Mouse (Mus musculus) forebrain, embryonic 13.5 days (tissue): Measurements from ENCODE around the gene Kcnip4. TPM values are rescaled to one million over a fixed set of nuclear protein-coding genes. Genes with fewer than 3 reads are reported as not detected.

Source experiments
- ATAC-seq: fragments of 200-750 bp; cut with Nextera tagmentation; 2 replicates; pipeline ENCODE4 v1.8.0; 2017
- H3K27ac ChIP-seq: fragments of 300-500 bp; sonication (generic); 2 replicates; pipeline ENCODE4 v1.5.1; 2015; ENCODE audit warnings: inconsistent platforms, mild to moderate bottlenecking, moderate library complexity
- H3K27me3 ChIP-seq: fragments of 300-500 bp; sonication (generic); 2 replicates; pipeline ENCODE4 v1.6.1; 2015; ENCODE audit warnings: mild to moderate bottlenecking, inconsistent platforms
- H3K36me3 ChIP-seq: fragments of 300-500 bp; sonication (generic); 2 replicates; pipeline ENCODE4 v1.6.1; 2015; ENCODE audit warnings: mild to moderate bottlenecking, inconsistent platforms; ENCODE audit not compliant: poor library complexity, severe bottlenecking
- H3K4me1 ChIP-seq: fragments of 300-500 bp; sonication (generic); 2 replicates; pipeline ENCODE4 v1.6.1; 2015; ENCODE audit warnings: inconsistent platforms
- H3K4me2 ChIP-seq: fragments of 300-500 bp; sonication (generic); 2 replicates; pipeline ENCODE4 v1.6.1; 2015; ENCODE audit warnings: inconsistent platforms, mild to moderate bottlenecking, moderate library complexity
- H3K4me3 ChIP-seq: fragments of 300-500 bp; sonication (generic); 2 replicates; pipeline ENCODE4 v1.5.1; 2015; ENCODE audit warnings: mild to moderate bottlenecking, inconsistent platforms
- H3K9ac ChIP-seq: fragments of 300-500 bp; sonication (generic); 2 replicates; pipeline ENCODE4 v1.6.1; 2015; ENCODE audit warnings: mild to moderate bottlenecking, inconsistent platforms
- H3K9me3 ChIP-seq: fragments of 300-500 bp; sonication (generic); replicated peaks from 2 replicates; pipeline ENCODE4 v1.6.1; 2016; ENCODE audit warnings: inconsistent platforms
- WGBS: fragments of 180-500 bp; shearing (Covaris S2); methylation state at CpG from one replicate; pipeline ENCODE4 v1.1.7; 2015; 5-methylcytosine and 5-hydroxymethylcytosine counted together
- polyA plus RNA-seq: library from polyadenylated mRNA; unstranded; fragments of >200 nt; fragmentation: Nextera tagmentation; extraction: Ambion mirVana; gene quantifications from 2 replicates; pipeline ENCODE4 v1.2.1, GENCODE M21; 2015

The Kcnip4 gene
- polyA plus RNA-seq, 1 experiment from 2014 or later: 3.0 TPM

DNA sequence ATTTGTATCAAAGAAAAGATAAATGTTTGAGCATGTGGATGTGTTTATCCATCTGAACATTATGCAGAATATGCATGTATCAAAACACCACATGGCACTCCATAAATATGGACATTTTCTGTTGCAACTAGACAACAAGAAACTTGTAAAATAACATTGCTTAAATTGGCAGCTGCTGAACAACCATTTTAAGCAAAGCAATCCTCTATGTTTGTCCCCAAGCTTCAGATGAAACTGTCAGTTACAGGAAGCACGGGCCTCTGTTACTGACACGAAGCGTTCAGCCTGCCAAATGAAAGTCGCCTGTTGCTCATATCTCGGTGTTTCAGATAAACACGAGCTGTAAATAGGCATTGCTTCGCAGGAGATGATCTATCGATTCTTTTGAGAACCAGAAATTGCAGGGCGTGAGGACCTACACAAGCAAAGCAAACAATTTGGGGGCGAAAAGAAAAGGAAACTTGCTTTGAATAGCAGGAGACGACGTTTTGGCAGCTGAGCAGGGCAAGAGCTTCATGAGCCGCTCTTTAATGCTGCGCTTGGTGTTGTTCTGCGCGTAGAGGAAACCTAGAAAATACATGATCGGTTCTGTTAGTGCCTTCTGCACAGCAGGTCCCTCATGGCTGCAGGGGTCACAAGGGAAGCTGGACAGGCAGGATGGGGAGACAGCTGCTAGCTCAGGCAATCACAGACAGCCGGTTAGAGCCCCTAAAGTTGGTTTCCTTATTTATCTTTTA lies 1015.3 kb downstream of the Kcnip4 start:
- WGBS: 69% methylated on average over 18 of the region's 18 CpGs

DNA sequence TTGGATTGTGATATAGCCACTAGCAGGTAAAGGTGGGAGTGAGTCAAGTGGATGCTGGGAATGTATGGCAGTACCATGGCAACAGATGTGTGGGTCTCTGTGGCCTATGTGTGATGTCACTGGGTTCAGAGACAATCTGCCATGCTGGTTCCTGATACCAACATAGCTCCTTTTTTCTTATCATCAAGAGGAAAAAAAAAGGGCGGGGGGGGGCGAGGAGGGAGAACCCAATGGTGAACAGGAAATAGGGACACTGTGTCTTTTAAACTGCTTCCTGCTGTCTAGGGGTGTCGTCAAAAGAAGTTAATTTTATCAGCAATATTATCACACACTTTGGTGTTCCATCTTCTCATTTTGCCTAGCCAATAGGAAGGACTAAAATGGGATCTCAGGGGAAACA lies 1021.6 kb downstream of the Kcnip4 start:
- Histone ChIP-seq H3K36me3 (no peaks in the 10 kb centered on the region), H3K9me3 (no peaks in the 10 kb centered on the region), H3K4me3 (no peak overlapping the region), H3K4me1 (no peaks in the 10 kb centered on the region), H3K9ac (no peak overlapping the region), H3K4me2 (no peak overlapping the region), H3K27me3 (no peaks in the 10 kb centered on the region), H3K27ac (no peak overlapping the region)
- no peak for ATAC-seq
- WGBS: 94% methylated on average over 3 of the region's 3 CpGs

More for the DNA sequence above, 1015.3 kb downstream of the Kcnip4 start:
- Histone ChIP-seq H3K4me2 (no peak overlapping the region), H3K4me1 (no peaks in the 10 kb centered on the region), H3K9me3 (no peaks in the 10 kb centered on the region), H3K4me3 (no peak overlapping the region), H3K36me3 (no peaks in the 10 kb centered on the region), H3K9ac (no peak overlapping the region), H3K27ac (no peak overlapping the region), H3K27me3 (no peaks in the 10 kb centered on the region)
- ATAC-seq: peak; percentile 67; the same call in 1 of the 2 replicates

DNA sequence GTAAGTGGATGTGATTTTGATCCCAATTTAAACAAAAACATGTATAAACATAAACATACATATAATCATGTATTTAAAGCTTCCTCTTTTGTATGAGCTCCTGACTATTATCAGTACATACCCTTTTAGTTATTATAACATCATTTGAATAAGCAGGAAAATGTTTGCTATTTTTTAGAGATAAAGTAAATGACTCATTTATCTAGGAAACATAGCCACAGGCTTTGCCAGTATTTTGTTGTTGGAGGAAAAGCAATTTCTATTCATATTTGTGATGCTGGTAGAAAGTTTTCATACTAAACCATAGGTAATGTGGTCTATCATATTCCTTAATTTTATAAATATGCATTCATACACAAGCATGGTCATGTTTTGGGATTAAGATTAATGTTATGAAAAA lies 1022.3 kb downstream of the Kcnip4 start:
- no peak overlapping the region for H3K27ac ChIP-seq
- ATAC-seq: no peak
- H3K4me3 ChIP-seq: no peak overlapping the region
- no peaks in the 10 kb centered on the region for H3K4me1 ChIP-seq
- no peaks in the 10 kb centered on the region for H3K9me3 ChIP-seq
- no peak overlapping the region for H3K4me2 ChIP-seq
- no peaks in the 10 kb centered on the region for H3K36me3 ChIP-seq
- H3K9ac ChIP-seq: no peak overlapping the region
- H3K27me3 ChIP-seq: no peaks in the 10 kb centered on the region

DNA sequence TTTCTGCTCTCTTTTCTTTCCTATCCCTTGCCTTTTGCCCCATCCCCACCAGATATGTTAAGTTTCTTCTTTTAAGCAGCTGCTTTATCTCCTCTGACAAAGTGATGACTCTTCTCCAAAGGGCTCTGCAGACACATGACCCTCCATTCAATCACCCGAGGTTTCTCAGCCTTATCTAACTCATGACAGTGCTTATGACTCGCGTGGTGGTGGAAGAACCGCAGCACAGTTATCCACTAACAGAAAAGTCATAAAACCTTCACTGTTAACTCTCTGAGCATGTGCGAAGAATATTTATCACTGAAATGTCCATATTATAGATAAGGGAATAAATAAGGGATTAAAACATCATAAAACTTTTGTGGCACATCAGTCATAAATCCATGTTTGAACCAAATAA lies 1024.5 kb downstream of the Kcnip4 start:
- H3K9me3 ChIP-seq: no peaks in the 10 kb centered on the region
- no peak for ATAC-seq
- no peaks in the 10 kb centered on the region for H3K27me3 ChIP-seq
- no peak overlapping the region for H3K4me3 ChIP-seq
- H3K4me1 ChIP-seq: no peaks in the 10 kb centered on the region
- WGBS: 91% methylated on average over 5 of the region's 5 CpGs
- no peak overlapping the region for H3K9ac ChIP-seq
- H3K27ac ChIP-seq: no peak overlapping the region
- no peak overlapping the region for H3K4me2 ChIP-seq
- H3K36me3 ChIP-seq: no peaks in the 10 kb centered on the region

DNA sequence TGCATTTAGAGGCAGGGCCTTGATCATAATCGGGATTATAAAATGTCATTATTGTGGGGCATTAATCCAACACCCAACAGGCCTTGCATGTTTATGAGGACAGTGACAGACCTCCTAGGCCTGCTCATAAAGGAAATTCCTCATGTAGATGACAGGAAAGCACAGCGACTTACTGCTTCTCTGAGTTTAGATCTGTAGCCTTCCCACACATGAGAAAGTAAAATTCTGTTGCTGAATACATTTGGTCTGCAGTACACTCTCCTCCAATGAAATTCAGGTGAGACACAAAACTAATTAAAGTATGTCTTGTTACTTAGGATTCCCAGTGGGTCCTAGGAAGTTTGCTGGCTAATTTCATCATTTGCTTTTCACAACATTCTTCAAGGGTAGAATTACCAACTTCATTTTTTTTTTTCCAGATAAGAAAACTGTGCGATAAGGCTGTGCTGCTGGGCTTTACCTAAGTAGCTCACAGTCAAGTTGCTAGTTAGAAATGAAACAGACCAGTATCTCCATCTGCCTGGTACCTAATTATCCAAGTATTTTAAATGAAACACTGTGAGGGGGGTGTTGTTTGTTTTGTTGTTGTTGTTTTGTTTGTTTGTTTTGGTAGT lies 1033.7 kb downstream of the Kcnip4 start:
- no peak overlapping the region for H3K4me3 ChIP-seq
- H3K27ac ChIP-seq: no peak overlapping the region
- WGBS: 86% methylated on average over 3 of the region's 3 CpGs

DNA sequence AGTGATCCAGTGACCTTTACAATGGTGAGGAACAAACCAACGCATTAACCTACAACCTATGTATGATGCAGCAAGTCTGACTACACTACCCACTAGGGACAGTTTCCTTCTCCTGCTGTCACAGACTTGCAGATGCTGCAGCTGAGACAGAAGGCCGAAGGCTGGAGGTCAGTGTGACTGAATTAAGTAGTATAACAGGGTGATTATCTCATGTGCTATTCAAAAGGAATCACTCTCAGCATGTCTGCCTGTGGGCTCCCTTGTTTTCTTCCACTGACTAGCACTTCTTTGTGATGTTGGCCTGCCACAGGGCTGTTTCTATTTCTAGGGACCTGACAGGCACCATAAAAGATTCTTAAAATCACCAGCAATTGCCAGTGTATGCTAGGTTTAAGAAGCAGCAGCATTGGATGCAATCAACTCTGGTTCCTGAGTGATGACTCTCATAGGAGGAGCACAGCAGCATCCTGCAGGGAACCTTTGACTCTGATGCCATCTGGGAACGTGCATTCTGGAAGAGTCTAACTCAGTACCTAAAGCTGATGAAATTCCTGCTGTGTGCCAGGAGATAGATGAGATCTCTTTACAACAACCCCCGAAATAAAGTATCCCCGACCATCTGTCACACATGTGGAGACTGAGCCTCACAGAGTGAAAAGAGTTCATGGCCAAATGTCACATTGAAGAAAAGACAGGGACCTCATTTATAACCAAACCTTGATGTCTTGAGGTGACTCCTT lies 1035.0 kb downstream of the Kcnip4 start:
- Histone ChIP-seq H3K9ac (no peak overlapping the region), H3K9me3 (no peaks in the 10 kb centered on the region), H3K4me2 (no peak overlapping the region), H3K4me3 (no peak overlapping the region), H3K36me3 (no peaks in the 10 kb centered on the region), H3K27me3 (no peaks in the 10 kb centered on the region), H3K27ac (no peak overlapping the region; the same call in 1 of the 2 replicates), H3K4me1 (0 out of 2 replicates have a peak, but pooled peaks cover 4% of the 10 kb centered on the region)
- peak; percentile 58; the same call in 1 of the 2 replicates for ATAC-seq
- 20% methylated on average over 5 of the region's 5 CpGs for WGBS

More for the DNA sequence above, 1033.7 kb downstream of the Kcnip4 start:
- Histone ChIP-seq H3K27me3 (no peaks in the 10 kb centered on the region), H3K4me1 (0 out of 2 replicates have a peak, but pooled peaks cover 4% of the 10 kb centered on the region), H3K9me3 (no peaks in the 10 kb centered on the region), H3K36me3 (no peaks in the 10 kb centered on the region), H3K9ac (no peak overlapping the region), H3K4me2 (no peak overlapping the region)
- no peak for ATAC-seq

DNA sequence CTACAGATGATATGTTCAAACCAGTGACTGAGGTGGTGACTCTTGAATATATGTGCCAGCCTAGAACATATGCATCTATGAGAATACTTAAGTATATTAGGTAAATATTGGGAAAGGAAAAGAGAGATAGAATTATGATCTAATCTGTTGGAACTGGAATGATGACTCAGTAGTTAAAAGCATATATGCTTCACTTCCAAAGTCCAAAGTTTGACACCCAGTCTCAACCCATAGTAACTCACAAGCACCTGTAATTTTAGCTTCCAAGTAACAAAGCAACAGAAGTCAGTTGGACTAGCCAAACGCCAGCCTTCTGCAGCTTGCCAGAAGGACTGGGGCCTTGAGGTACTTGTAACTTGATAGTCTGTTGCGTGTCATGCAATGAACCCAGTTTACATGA lies 1041.6 kb downstream of the Kcnip4 start:
- H3K9me3 ChIP-seq: no peaks in the 10 kb centered on the region
- no peaks in the 10 kb centered on the region for H3K27me3 ChIP-seq
- no peak overlapping the region for H3K9ac ChIP-seq
- no peak overlapping the region for H3K4me2 ChIP-seq
- H3K36me3 ChIP-seq: no peaks in the 10 kb centered on the region
- H3K4me3 ChIP-seq: no peak overlapping the region
- no peak overlapping the region for H3K27ac ChIP-seq
- H3K4me1 ChIP-seq: no peaks in the 10 kb centered on the region
- ATAC-seq: no peak
- 91% methylated on average over 2 of the region's 2 CpGs for WGBS

DNA sequence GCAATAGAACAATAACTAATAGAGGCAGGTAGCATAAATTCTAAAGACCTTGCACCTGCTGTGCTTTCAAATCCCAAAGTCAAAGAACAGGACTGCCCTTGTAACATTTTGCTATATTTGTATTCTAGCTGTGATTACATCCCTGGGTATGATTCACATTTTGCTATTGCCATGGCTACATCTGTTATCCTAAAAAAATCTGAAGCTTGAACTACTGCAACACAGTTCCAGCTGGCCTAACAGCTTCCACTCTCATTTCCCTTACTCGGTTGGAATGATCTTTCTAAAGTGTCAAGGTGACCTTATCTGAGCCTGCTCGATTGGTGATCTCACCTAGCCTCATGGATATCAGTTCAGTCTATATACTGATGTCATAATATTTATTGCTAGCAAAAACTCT lies 1064.5 kb downstream of the Kcnip4 start:
- no peaks in the 10 kb centered on the region for H3K27me3 ChIP-seq
- no peak overlapping the region for H3K9ac ChIP-seq
- no peak for ATAC-seq
- H3K4me1 ChIP-seq: no peaks in the 10 kb centered on the region
- no peaks in the 10 kb centered on the region for H3K9me3 ChIP-seq
- H3K36me3 ChIP-seq: no peaks in the 10 kb centered on the region
- no peak overlapping the region for H3K27ac ChIP-seq
- H3K4me2 ChIP-seq: no peak overlapping the region
- H3K4me3 ChIP-seq: no peak overlapping the region
- 82% methylated on average over 2 of the region's 2 CpGs for WGBS

DNA sequence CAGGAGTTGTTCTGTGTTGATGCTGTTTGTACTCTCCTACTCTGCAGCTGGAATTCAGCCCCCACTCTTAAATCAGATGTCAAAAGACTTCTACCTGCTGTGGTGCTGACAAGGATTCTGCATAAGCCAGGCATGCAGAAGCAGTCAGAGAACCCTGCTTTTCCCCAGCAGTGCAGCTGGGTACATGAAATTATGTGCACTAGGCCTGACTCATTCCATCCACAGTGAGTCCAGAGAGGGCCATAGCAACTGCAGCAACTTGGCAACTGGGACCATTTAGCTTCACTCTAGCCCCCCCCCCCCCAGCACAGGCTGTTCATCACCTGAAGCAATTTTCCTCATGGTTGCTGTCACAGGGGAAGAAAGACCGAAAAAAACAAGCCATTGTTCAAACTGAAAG lies 1075.8 kb downstream of the Kcnip4 start:
- no peaks in the 10 kb centered on the region for H3K27me3 ChIP-seq
- no peak for ATAC-seq
- H3K36me3 ChIP-seq: no peaks in the 10 kb centered on the region
- H3K4me3 ChIP-seq: no peak overlapping the region
- no peak overlapping the region for H3K4me2 ChIP-seq
- WGBS: 73% methylated on average over 1 of the region's 1 CpGs
- H3K27ac ChIP-seq: no peak overlapping the region
- H3K9ac ChIP-seq: no peak overlapping the region
- H3K4me1 ChIP-seq: no peaks in the 10 kb centered on the region
- H3K9me3 ChIP-seq: no peaks in the 10 kb centered on the region

DNA sequence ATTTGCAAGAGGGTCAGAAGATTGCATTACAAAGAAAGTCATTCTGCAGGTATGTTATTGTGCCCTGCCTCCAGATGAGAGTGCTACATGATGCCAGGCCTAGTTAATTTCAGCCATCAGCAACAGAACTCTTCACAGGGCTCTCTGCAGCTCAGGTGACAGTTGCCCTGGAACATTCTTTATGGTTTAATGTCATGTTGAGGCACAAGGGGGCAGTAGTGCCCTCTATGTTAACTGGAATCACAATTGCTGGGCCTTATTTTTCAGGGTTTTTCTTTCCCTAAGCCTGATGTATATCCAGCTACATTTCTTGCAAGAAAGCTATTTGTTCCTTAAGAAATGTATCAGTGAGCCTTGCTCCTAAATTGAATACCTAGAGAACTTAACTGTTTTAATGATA lies 1094.2 kb downstream of the Kcnip4 start:
- no peaks in the 10 kb centered on the region for H3K36me3 ChIP-seq
- ATAC-seq: peak; percentile 63

DNA sequence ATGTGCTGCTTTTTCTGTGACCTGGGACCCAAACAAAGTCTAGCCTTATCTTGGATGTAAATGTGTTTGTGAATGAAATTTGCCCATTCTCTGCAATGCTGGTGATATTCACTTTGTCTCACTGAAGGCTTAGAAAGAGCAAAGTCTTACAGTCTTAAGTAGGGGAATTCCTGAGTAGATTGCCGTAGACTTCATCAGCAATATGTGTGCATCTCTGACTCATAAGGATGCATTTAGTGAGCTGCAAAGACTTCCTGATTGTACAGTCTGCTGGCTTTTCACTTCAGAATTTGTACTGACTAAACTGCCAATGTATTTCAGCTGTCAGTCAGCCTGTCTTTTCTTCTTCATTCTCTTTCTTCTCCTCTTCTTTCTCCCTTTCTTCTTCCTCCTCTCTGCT lies 1102.8 kb downstream of the Kcnip4 start:
- ATAC-seq: no peak
- WGBS: 91% methylated on average over 1 of the region's 1 CpGs
- no peaks in the 10 kb centered on the region for H3K9me3 ChIP-seq
- H3K4me2 ChIP-seq: no peak overlapping the region
- no peak overlapping the region for H3K27ac ChIP-seq
- H3K36me3 ChIP-seq: no peaks in the 10 kb centered on the region
- no peak overlapping the region for H3K4me3 ChIP-seq
- H3K4me1 ChIP-seq: no peaks in the 10 kb centered on the region
- no peaks in the 10 kb centered on the region for H3K27me3 ChIP-seq
- H3K9ac ChIP-seq: no peak overlapping the region

More for the DNA sequence above, 1094.2 kb downstream of the Kcnip4 start:
- no peak overlapping the region for H3K4me2 ChIP-seq
- H3K27me3 ChIP-seq: no peaks in the 10 kb centered on the region
- no peaks in the 10 kb centered on the region for H3K9me3 ChIP-seq
- H3K4me3 ChIP-seq: no peak overlapping the region
- H3K9ac ChIP-seq: no peak overlapping the region
- H3K4me1 ChIP-seq: no peaks in the 10 kb centered on the region
- no peak overlapping the region for H3K27ac ChIP-seq

DNA sequence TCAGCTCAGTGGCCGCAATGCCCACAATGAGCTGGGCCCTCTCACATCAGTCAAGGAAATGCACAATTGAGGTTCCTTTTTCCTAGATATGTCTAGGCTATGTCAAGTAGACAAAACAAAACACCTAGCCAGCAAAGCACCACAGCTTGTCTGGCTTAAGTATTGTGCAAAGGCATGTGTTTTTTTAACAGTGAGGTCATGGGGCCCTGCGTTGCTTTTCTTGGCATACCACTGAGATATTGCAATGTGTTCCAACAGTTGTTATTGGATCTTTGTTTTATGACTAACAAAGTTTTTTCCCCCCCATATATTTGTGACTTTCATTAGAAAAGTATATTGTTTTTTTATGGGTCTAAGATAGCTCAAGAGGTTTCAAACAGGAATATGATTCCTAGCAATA lies 1105.0 kb downstream of the Kcnip4 start:
- WGBS: 91% methylated on average over 2 of the region's 2 CpGs
- H3K9ac ChIP-seq: no peak overlapping the region
- no peaks in the 10 kb centered on the region for H3K36me3 ChIP-seq

More for the DNA sequence above, 1105.0 kb downstream of the Kcnip4 start:
- H3K4me1 ChIP-seq: no peaks in the 10 kb centered on the region
- H3K27ac ChIP-seq: no peak overlapping the region
- H3K9me3 ChIP-seq: no peaks in the 10 kb centered on the region
- H3K4me3 ChIP-seq: no peak overlapping the region
- H3K27me3 ChIP-seq: no peaks in the 10 kb centered on the region
- no peak for ATAC-seq
- no peak overlapping the region for H3K4me2 ChIP-seq
